Mouse (Mus musculus): ENCODE measurements at regions not wholly inside any gene's neighbourhood (a gene's known extent, or its start where the extent isn't known, plus 50 kb on each side); places are given as distances from the start of the nearest gene placed in this dataset.

- no peaks in the 10 kb centered on the region for H3K79me2 ChIP-seq (ENCODE audit: control insufficient read depth, insufficient read depth)
- H3K27me3 ChIP-seq (ENCODE audit: control insufficient read depth, insufficient read depth, insufficient read length) = peaks cover 5% of the 10 kb centered on the region
- no peaks in the 10 kb centered on the region for H3K36me3 ChIP-seq (ENCODE audit: control insufficient read depth, insufficient read depth)
- no peak overlapping the region for H3ac ChIP-seq (ENCODE audit: control insufficient read depth, insufficient read length, low read depth)
- H3K4me3 ChIP-seq (ENCODE audit: insufficient read depth, poor library complexity, severe bottlenecking) = no peak overlapping the region
- no peaks in the 10 kb centered on the region for H3K79me3 ChIP-seq (ENCODE audit: low read depth)
- no peak for TF ChIP-seq MYOD1 (IDR thresholded peaks at IDR 0.05; ENCODE audit: control insufficient read depth, insufficient read length, low read depth)
- TF ChIP-seq MAX (IDR thresholded peaks at IDR 0.05) = no peak
- TF ChIP-seq CTCF (IDR thresholded peaks at IDR 0.05; ENCODE audit: control insufficient read depth, insufficient read depth, insufficient read length) = peak; percentile 2
- no peak for TF ChIP-seq CEBPB (IDR thresholded peaks at IDR 0.05; ENCODE audit: low read depth)
Measured at GRCm38 (mm10) chr19:48090393-48090792, 115.4 kb upstream of the Sorcs3 start.

GRCm38 (mm10) chr19:48097363-48097762 is 108.5 kb upstream of the Sorcs3 start:
- no peak for TF ChIP-seq CEBPB (IDR thresholded peaks at IDR 0.05; ENCODE audit: low read depth)
- no peak for TF ChIP-seq MYOD1 (IDR thresholded peaks at IDR 0.05; ENCODE audit: control insufficient read depth, insufficient read length, low read depth)
- TF ChIP-seq USF1 (IDR thresholded peaks at IDR 0.05; ENCODE audit: low read depth) = no peak
- no peak overlapping the region for H3ac ChIP-seq (ENCODE audit: control insufficient read depth, insufficient read length, low read depth)
- H3K4me3 ChIP-seq (ENCODE audit: insufficient read depth, poor library complexity, severe bottlenecking) = no peak overlapping the region
- H3K36me3 ChIP-seq (ENCODE audit: control insufficient read depth, insufficient read depth) = no peaks in the 10 kb centered on the region
- no peaks in the 10 kb centered on the region for H3K79me3 ChIP-seq (ENCODE audit: low read depth)
- no peaks in the 10 kb centered on the region for H3K79me2 ChIP-seq (ENCODE audit: control insufficient read depth, insufficient read depth)
- no peaks in the 10 kb centered on the region for H3K27me3 ChIP-seq (ENCODE audit: control insufficient read depth, insufficient read depth, insufficient read length)

GRCm38 (mm10) chr19:48097942-48098596 is 107.8 kb upstream of the Sorcs3 start:
- Histone ChIP-seq H3K27me3 (ENCODE audit: control insufficient read depth, insufficient read depth, insufficient read length) (no peaks in the 10 kb centered on the region), H3K79me2 (ENCODE audit: control insufficient read depth, insufficient read depth) (no peaks in the 10 kb centered on the region), H3ac (ENCODE audit: control insufficient read depth, insufficient read length, low read depth) (no peak overlapping the region), H3K79me3 (ENCODE audit: low read depth) (no peaks in the 10 kb centered on the region), H3K36me3 (ENCODE audit: control insufficient read depth, insufficient read depth) (no peaks in the 10 kb centered on the region), H3K4me3 (ENCODE audit: insufficient read depth, poor library complexity, severe bottlenecking) (no peak overlapping the region)
- no peak for TF ChIP-seq MYOD1 (IDR thresholded peaks at IDR 0.05; ENCODE audit: control insufficient read depth, insufficient read length, low read depth)
- TF ChIP-seq USF1 (IDR thresholded peaks at IDR 0.05; ENCODE audit: low read depth) = no peak
- no peak for TF ChIP-seq FOSL1 (IDR thresholded peaks at IDR 0.05; ENCODE audit: insufficient read depth, low read length, poor library complexity, severe bottlenecking)
- TF ChIP-seq CEBPB (IDR thresholded peaks at IDR 0.05; ENCODE audit: low read depth) = no peak
- TF ChIP-seq MYOG (IDR thresholded peaks at IDR 0.05; ENCODE audit: control insufficient read depth, extremely low read depth, insufficient read length) = no peak
- TF ChIP-seq CTCF (IDR thresholded peaks at IDR 0.05; ENCODE audit: control insufficient read depth, insufficient read depth, insufficient read length) = no peak
- TF ChIP-seq MAX (IDR thresholded peaks at IDR 0.05) = no peak

- no peak for TF ChIP-seq MYOD1 (IDR thresholded peaks at IDR 0.05; ENCODE audit: control insufficient read depth, insufficient read length, low read depth)
- TF ChIP-seq FOSL1 (IDR thresholded peaks at IDR 0.05; ENCODE audit: insufficient read depth, low read length, poor library complexity, severe bottlenecking) = no peak
- TF ChIP-seq CTCF (IDR thresholded peaks at IDR 0.05; ENCODE audit: control insufficient read depth, insufficient read depth, insufficient read length) = no peak
- no peak for TF ChIP-seq USF1 (IDR thresholded peaks at IDR 0.05; ENCODE audit: low read depth)
- no peak for TF ChIP-seq CEBPB (IDR thresholded peaks at IDR 0.05; ENCODE audit: low read depth)
- no peak for TF ChIP-seq MYOG (IDR thresholded peaks at IDR 0.05; ENCODE audit: control insufficient read depth, extremely low read depth, insufficient read length)
- no peak for TF ChIP-seq MAX (IDR thresholded peaks at IDR 0.05)
- H3K79me3 ChIP-seq (ENCODE audit: low read depth) = no peaks in the 10 kb centered on the region
- no peaks in the 10 kb centered on the region for H3K36me3 ChIP-seq (ENCODE audit: control insufficient read depth, insufficient read depth)
- H3K27me3 ChIP-seq (ENCODE audit: control insufficient read depth, insufficient read depth, insufficient read length) = no peaks in the 10 kb centered on the region
- no peak overlapping the region for H3K4me3 ChIP-seq (ENCODE audit: insufficient read depth, poor library complexity, severe bottlenecking)
- no peak overlapping the region for H3ac ChIP-seq (ENCODE audit: control insufficient read depth, insufficient read length, low read depth)
- no peaks in the 10 kb centered on the region for H3K79me2 ChIP-seq (ENCODE audit: control insufficient read depth, insufficient read depth)
Measured at GRCm38 (mm10) chr19:48100991-48101390, 104.8 kb upstream of the Sorcs3 start.

- no peak overlapping the region for H3ac ChIP-seq (ENCODE audit: control insufficient read depth, insufficient read length, low read depth)
- H3K79me2 ChIP-seq (ENCODE audit: control insufficient read depth, insufficient read depth) = no peaks in the 10 kb centered on the region
- no peaks in the 10 kb centered on the region for H3K36me3 ChIP-seq (ENCODE audit: control insufficient read depth, insufficient read depth)
- peaks cover 12% of the 10 kb centered on the region for H3K27me3 ChIP-seq (ENCODE audit: control insufficient read depth, insufficient read depth, insufficient read length)
- no peak overlapping the region for H3K4me3 ChIP-seq (ENCODE audit: insufficient read depth, poor library complexity, severe bottlenecking)
- no peaks in the 10 kb centered on the region for H3K79me3 ChIP-seq (ENCODE audit: low read depth)
- TF ChIP-seq MYOD1 (IDR thresholded peaks at IDR 0.05; ENCODE audit: control insufficient read depth, insufficient read length, low read depth) = no peak
- no peak for TF ChIP-seq CTCF (IDR thresholded peaks at IDR 0.05; ENCODE audit: control insufficient read depth, insufficient read depth, insufficient read length)
Measured at GRCm38 (mm10) chr19:48115155-48115554, 90.7 kb upstream of the Sorcs3 start.

- Histone ChIP-seq H3ac (ENCODE audit: control insufficient read depth, insufficient read length, low read depth) (no peak overlapping the region), H3K79me2 (ENCODE audit: control insufficient read depth, insufficient read depth) (no peaks in the 10 kb centered on the region), H3K27me3 (ENCODE audit: control insufficient read depth, insufficient read depth, insufficient read length) (peaks cover 12% of the 10 kb centered on the region), H3K79me3 (ENCODE audit: low read depth) (no peaks in the 10 kb centered on the region), H3K4me3 (ENCODE audit: insufficient read depth, poor library complexity, severe bottlenecking) (no peak overlapping the region), H3K36me3 (ENCODE audit: control insufficient read depth, insufficient read depth) (no peaks in the 10 kb centered on the region)
- TF ChIP-seq FOSL1 (IDR thresholded peaks at IDR 0.05; ENCODE audit: insufficient read depth, low read length, poor library complexity, severe bottlenecking) (no peak), USF1 (IDR thresholded peaks at IDR 0.05; ENCODE audit: low read depth) (no peak), CTCF (IDR thresholded peaks at IDR 0.05; ENCODE audit: control insufficient read depth, insufficient read depth, insufficient read length) (no peak), CEBPB (IDR thresholded peaks at IDR 0.05; ENCODE audit: low read depth) (no peak), MYOG (IDR thresholded peaks at IDR 0.05; ENCODE audit: control insufficient read depth, extremely low read depth, insufficient read length) (no peak), MYOD1 (IDR thresholded peaks at IDR 0.05; ENCODE audit: control insufficient read depth, insufficient read length, low read depth) (no peak), MAX (IDR thresholded peaks at IDR 0.05) (no peak)
Measured at GRCm38 (mm10) chr19:48115728-48116127, 90.1 kb upstream of the Sorcs3 start.

All from C2C12 (cell line).